Mouse (Mus musculus) G1E (cell line): ENCODE results near the gene Ptpn11. TPM values are rescaled to one million over a fixed set of nuclear protein-coding genes. Genes with fewer than 3 reads are reported as not detected.
"Not testable (repeated sequence)": the region's sequence is repeated elsewhere in the genome, so short reads cannot be mapped to it uniquely, and the experiment has no call there.

ENCODE experiments used
- ATAC-seq: 2 replicates; pipeline ENCODE4 v1.8.0; 2016; ENCODE audit warnings: mild to moderate bottlenecking; ENCODE audit not compliant: insufficient number of reproducible peaks, poor library complexity, low FRiP score, severe bottlenecking; ENCODE audit errors: extremely low read depth
- DNase-seq: peaks from one replicate; pipeline ENCODE4 v3.0.0; 2012; ENCODE audit warnings: low spot score
- H3K27me3 ChIP-seq: 2 replicates; pipeline ENCODE4 v1.6.1; 2012; ENCODE audit warnings: mild to moderate bottlenecking, low read length, inconsistent platforms; ENCODE audit not compliant: insufficient read depth
- H3K36me3 ChIP-seq: replicated peaks from 2 replicates; pipeline ENCODE3; 2012; ENCODE audit warnings: mild to moderate bottlenecking, inconsistent platforms
- H3K4me1 ChIP-seq: 2 replicates; pipeline ENCODE4 v1.6.1; 2012; ENCODE audit warnings: low read depth, low read length, inconsistent platforms, mixed read lengths; ENCODE audit not compliant: insufficient read depth
- H3K4me3 ChIP-seq: 2 replicates; pipeline ENCODE4 v1.5.1; 2012; ENCODE audit warnings: low read depth, mild to moderate bottlenecking, inconsistent platforms, low read length, moderate library complexity, mixed read lengths
- H3K9me3 ChIP-seq: replicated peaks from 2 replicates; pipeline ENCODE4 v1.6.1; 2012; ENCODE audit warnings: inconsistent platforms
- CTCF ChIP-seq: IDR thresholded peaks from 2 replicates; pipeline ENCODE4 v1.5.1; 2012; ENCODE audit warnings: low read depth, low read length, inconsistent platforms, mixed read lengths
- GATA1 ChIP-seq: IDR thresholded peaks from 2 replicates; pipeline ENCODE4 v1.6.1; 2012; ENCODE audit warnings: borderline replicate concordance, low read length, inconsistent platforms, mixed read lengths
- GATA2 ChIP-seq: IDR thresholded peaks from 2 replicates; pipeline ENCODE4 v1.6.1; 2012; ENCODE audit warnings: low read depth, low read length, inconsistent platforms, borderline replicate concordance
- POLR2AphosphoS5 ChIP-seq: IDR thresholded peaks from 2 replicates; pipeline ENCODE4 v1.6.1; 2012; ENCODE audit warnings: low read depth, low read length, inconsistent platforms; ENCODE audit not compliant: insufficient replicate concordance
- TAL1 ChIP-seq: conservative IDR thresholded peaks from 2 replicates; pipeline ENCODE4 v1.6.1; 2012; ENCODE audit warnings: low read depth, low read length, inconsistent platforms, mixed read lengths
- polyA plus RNA-seq: library from polyadenylated mRNA; stranded (reverse); fragments of >175 nt; gene quantifications from 2 replicates; pipeline ENCODE4 v1.2.3, GENCODE M21; 2012
- total RNA-seq, 2 experiments: library from RNA; stranded (forward) in 1 of 2; stranded (reverse) in 1 of 2; fragments of 200-1000 nt in 1 of 2; fragments of >200 nt in 1 of 2; fragmentation: Nextera tagmentation in 1 of 2; gene quantifications; 2 replicates each; pipeline ENCODE4 v1.2.3; 2014 to 2017

Gene Ptpn11
- total and polyA plus RNA-seq, 3 experiments = 28.6 to 43.0 (median 28.8) TPM

- TF ChIP-seq GATA2 (no peak), CTCF (no peak), GATA1 (no peak), POLR2AphosphoS5 (no peak), TAL1 (no peak)
- Histone ChIP-seq H3K36me3 (peaks cover 70% of the 10 kb centered on the region), H3K4me1 (peaks cover 55% of the 10 kb centered on the region), H3K9me3 (no peaks in the 10 kb centered on the region), H3K4me3 (peak overlapping the region; percentile 96), H3K27me3 (no peaks in the 10 kb centered on the region)
- no peak for ATAC-seq
- no peak for DNase-seq
These were observed 15.8 kb upstream of the Ptpn11 start for GRCm38 (mm10) chr5:121206984-121207383.

DNA sequence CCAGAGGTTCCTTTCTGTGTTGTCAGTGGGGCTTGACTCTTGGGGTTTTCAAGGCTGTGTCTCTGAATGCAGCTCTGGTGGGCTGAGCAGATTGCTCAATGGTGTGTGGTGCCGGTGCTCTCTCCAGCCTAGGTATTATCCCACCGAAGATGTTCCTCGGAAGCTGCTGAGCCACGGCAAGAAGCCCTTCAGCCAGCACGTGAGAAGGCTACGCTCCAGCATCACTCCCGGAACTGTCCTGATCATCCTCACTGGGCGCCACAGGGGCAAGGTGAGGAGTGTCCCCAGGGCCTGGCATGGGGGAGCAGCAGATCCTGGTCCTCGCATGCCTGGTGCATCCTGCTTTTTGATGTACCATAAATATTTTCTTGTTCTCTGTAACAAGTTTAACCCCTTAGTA lies 15.3 kb upstream of the Ptpn11 start:
- peak overlapping the region; percentile 96 for H3K4me3 ChIP-seq
- ATAC-seq = no peak
- DNase-seq = no peak
- no peak for TF ChIP-seq CTCF
- no peak for TF ChIP-seq GATA2
- no peak for TF ChIP-seq POLR2AphosphoS5
- no peak for TF ChIP-seq TAL1
- no peak for TF ChIP-seq GATA1
- peaks cover 55% of the 10 kb centered on the region for H3K4me1 ChIP-seq
- no peaks in the 10 kb centered on the region for H3K27me3 ChIP-seq
- H3K36me3 ChIP-seq = peaks cover 66% of the 10 kb centered on the region
- H3K9me3 ChIP-seq = no peaks in the 10 kb centered on the region

DNA sequence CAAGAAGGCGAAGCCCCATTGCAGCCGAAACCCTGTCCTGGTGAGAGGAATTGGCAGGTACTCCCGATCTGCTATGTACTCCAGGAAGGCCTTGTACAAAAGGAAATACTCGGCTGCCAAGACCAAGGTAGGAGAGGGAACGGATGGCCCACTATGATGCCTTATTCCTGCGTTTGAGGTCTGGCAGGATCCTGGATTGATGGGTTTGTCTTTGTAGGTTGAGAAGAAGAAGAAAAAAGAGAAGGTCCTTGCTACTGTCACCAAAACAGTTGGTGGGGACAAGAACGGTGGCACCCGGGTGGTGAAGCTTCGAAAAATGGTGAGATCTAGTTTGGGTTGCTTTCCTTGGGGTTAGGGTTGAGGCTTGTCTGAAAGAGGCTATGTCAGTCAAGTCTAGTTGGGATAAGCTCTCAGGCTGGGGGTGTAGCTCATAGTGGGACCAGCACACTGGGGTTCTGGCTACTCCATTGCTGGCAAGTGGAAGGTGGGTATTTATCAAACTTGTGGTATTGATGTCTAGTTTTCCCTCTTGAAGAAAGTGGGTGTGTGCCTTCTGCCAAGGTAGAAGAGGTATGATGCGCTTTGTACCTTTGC lies 14.4 kb upstream of the Ptpn11 start:
- peak overlapping the region; percentile 96 for H3K4me3 ChIP-seq
- not testable (repeated sequence) for H3K9me3 ChIP-seq, H3K27me3 ChIP-seq, ATAC-seq, DNase-seq
- peaks cover 57% of the 10 kb centered on the region for H3K36me3 ChIP-seq
- H3K4me1 ChIP-seq = peaks cover 52% of the 10 kb centered on the region

GRCm38 (mm10) chr5:121204132-121205089 lies 13.2 kb upstream of the Ptpn11 start, which contains the start of gene Rpl6:
Gene Rpl6 (plus strand): TSS chr5:121204481.
- peaks cover 45% of the 10 kb centered on the region for H3K36me3 ChIP-seq
- ATAC-seq (peak; percentile 77), DNase-seq (peak; percentile 71)
- peaks cover 44% of the 10 kb centered on the region for H3K4me1 ChIP-seq
- peak within 1 kb of the TSS; percentile 96 for H3K4me3 ChIP-seq
- H3K9me3 ChIP-seq = no peaks in the 10 kb centered on the region
- TF ChIP-seq GATA2 = no peak
- no peak for TF ChIP-seq POLR2AphosphoS5
- no peak for TF ChIP-seq TAL1
- TF ChIP-seq GATA1 = no peak
- TF ChIP-seq CTCF = no peak
- H3K27me3 ChIP-seq = no peaks in the 10 kb centered on the region

DNA sequence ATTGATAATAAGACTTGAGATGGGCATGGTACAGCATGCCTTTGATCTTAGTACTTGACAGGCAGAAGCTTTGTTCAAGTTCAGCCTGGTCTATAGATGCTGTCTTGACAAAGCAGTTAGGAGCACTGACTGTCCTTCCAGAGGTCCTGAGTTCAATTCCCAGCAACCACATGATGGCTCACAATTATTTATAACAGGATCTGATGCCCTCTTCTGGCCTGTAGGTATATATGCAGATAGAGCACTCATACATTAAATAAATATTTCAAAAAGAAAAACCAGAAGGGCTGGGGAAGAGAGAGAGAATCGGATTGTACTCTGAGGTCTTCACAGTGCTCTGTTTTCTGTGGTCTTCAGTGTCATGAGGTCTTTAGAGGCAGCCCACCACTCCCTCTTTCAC lies 11.3 kb upstream of the Ptpn11 start:
- Histone ChIP-seq H3K36me3 (peaks cover 25% of the 10 kb centered on the region), H3K9me3 (no peaks in the 10 kb centered on the region), H3K4me1 (peaks cover 43% of the 10 kb centered on the region), H3K27me3 (no peaks in the 10 kb centered on the region), H3K4me3 (no peak overlapping the region)
- TF ChIP-seq GATA2 = no peak
- no peak for TF ChIP-seq TAL1
- DNase-seq (no peak), ATAC-seq (no peak)

DNA sequence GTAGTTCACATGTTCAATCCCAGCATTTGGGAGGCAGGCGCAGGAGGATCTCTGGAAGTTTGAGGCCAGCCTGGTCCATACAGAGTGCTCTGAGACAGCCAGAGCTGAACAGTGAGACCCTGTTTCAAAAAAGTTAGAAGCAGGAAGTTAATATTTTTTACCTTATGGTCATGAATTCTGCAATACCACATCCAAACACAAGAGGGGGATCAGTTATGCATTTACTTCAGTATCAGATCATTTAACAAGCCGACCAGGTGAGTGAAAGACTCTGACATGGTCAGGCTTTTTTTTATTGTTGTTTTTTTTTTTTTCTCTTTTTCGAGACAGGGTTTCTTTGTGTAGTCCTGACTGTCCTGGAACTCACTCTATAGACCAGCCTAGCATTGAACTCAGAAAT lies 10.5 kb upstream of the Ptpn11 start:
- Histone ChIP-seq H3K4me1 (peaks cover 42% of the 10 kb centered on the region), H3K9me3 (no peaks in the 10 kb centered on the region), H3K27me3 (no peaks in the 10 kb centered on the region), H3K4me3 (no peak overlapping the region), H3K36me3 (peaks cover 18% of the 10 kb centered on the region)
- ATAC-seq = 0 out of 2 replicates have a peak, but pooled peaks have one; percentile 12
- no peak for TF ChIP-seq POLR2AphosphoS5
- peak; percentile 48 for TF ChIP-seq CTCF
- no peak for TF ChIP-seq GATA1
- no peak for TF ChIP-seq TAL1
- no peak for TF ChIP-seq GATA2
- no peak for DNase-seq
